Mouse (Mus musculus): ENCODE results near the gene Zfp426. TPM values are rescaled to one million over a fixed set of nuclear protein-coding genes. Genes with fewer than 3 reads are reported as not detected.

Zfp426 gene
- polyA plus RNA-seq, 1 experiment from 2014 or later: 16.4 TPM

Other genes with a start within 250 kb of the Zfp426 start
- gene Olfr39, start 210.4 kb downstream of the Zfp426 start, polyA plus RNA-seq (2014; fragmentation: Nextera tagmentation; extraction: Ambion mirVana): not detected in 2 replicates
- gene Olfr873, start 194.2 kb downstream of the Zfp426 start, polyA plus RNA-seq (2014; fragmentation: Nextera tagmentation; extraction: Ambion mirVana): not detected in 2 replicates
- gene Olfr18, start 156.7 kb downstream of the Zfp426 start, polyA plus RNA-seq (2014; fragmentation: Nextera tagmentation; extraction: Ambion mirVana): 0.10 TPM in 1 of 2 replicates, not detected in the other
- 26.0 and 27.0 TPM in 2 replicates for gene Zfp560, start 107.6 kb downstream of the Zfp426 start, polyA plus RNA-seq (2014; fragmentation: Nextera tagmentation; extraction: Ambion mirVana)
- gene Zfp26, start 32.6 kb downstream of the Zfp426 start, polyA plus RNA-seq (2014; fragmentation: Nextera tagmentation; extraction: Ambion mirVana): 14.1 and 16.4 TPM in 2 replicates
- gene Zfp266, start 28.7 kb upstream of the Zfp426 start, polyA plus RNA-seq (2014; fragmentation: Nextera tagmentation; extraction: Ambion mirVana): 50.7 and 56.7 TPM in 2 replicates
- gene Zfp846, start 88.5 kb upstream of the Zfp426 start, polyA plus RNA-seq (2014; fragmentation: Nextera tagmentation; extraction: Ambion mirVana): 9.0 and 9.8 TPM in 2 replicates
- 330 and 338 TPM in 2 replicates for gene Ubl5, start 150.1 kb upstream of the Zfp426 start, polyA plus RNA-seq (2014; fragmentation: Nextera tagmentation; extraction: Ambion mirVana)
- gene Fbxl12, start 152.0 kb upstream of the Zfp426 start, polyA plus RNA-seq (2014; fragmentation: Nextera tagmentation; extraction: Ambion mirVana): 12.5 and 13.5 TPM in 2 replicates
- 53.1 and 54.6 TPM in 2 replicates for gene Pin1, start 159.3 kb upstream of the Zfp426 start, polyA plus RNA-seq (2014; fragmentation: Nextera tagmentation; extraction: Ambion mirVana)

All from heart, embryonic 11.5 days (tissue).